Mouse (Mus musculus): ENCODE measurements around the gene Aplf.

The Aplf gene

DNA sequence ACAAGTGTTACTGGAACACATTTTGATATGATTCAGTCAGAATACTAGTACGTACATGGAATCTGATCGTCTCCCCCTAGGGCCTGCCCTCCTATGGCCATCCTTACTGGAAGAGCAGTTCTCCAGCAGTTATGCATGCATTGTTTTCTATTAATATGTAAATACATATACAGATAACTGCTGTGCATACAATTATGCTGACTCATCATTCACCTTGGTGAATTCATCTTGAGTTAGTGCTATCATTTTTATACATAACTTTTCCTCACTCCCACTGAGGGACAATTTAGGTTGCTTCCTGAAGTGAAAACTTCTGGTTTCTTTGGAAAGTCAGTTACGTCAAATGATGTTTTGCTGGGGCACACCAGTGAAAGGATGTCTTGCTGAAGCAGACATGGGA lies 48.8 kb downstream of the Aplf start:
- no peak for DNase-seq (ENCODE audit: low spot score)

DNA sequence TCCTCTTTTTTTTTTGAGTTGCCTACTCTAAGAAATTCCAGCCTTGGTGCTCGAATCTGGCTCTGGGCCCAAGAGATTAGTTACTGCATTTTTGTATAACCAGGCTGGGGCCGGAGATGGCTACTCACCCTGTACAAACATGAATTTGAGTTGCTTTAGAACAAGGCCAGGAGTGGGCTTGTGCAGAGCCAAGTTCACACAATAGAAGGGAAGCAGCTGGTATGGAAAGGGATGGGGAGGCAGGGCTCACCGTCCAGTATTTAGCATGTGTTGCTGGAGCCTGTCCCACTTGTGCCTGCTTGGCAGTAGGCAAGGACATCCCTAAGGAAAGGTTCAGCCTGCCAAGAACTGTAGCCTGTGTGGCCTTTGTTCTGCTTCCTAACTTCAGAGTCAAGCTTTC lies 50.7 kb downstream of the Aplf start:
- DNase-seq (ENCODE audit: low spot score), result no peak

DNA sequence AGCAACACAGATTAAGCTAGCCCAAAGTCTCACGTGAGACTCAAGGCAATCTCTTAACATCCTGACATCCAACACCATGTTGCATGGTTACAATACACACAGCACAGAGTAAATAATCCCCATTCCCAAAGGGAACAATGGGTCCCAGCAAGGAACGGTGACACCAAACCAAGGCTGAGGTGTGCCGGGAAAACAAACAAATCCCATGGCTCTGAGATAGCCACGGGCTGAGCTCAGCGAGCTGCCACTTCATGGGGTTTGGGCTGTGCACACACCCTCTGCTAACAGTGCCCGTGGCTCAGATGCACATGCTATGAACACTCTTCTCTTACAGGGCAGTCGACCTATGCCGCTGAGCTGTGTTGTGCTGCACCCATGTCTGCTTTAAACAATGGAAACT lies 54.0 kb downstream of the Aplf start:
- DNase-seq (ENCODE audit: low spot score), result no peak

DNA sequence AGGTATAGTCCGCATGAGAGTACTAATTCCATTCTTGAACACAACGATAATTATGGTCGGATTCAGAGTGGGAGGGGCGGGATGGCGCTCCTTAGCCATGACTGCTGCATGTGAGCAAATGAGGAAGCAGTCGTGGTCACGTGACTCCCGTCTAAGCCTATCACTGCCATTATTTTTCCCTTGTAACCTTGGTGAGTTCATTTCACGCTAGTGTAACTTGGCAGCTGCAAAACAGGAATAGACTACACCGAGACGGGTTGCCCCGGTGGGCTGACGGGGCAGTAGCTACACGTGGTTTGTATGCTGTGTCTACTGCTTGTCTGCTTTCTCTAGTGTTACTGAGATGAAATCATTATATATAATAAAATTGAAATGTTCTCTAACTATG lies 56.3 kb downstream of the Aplf start:
- DNase-seq (ENCODE audit: low spot score), result no peak

DNA sequence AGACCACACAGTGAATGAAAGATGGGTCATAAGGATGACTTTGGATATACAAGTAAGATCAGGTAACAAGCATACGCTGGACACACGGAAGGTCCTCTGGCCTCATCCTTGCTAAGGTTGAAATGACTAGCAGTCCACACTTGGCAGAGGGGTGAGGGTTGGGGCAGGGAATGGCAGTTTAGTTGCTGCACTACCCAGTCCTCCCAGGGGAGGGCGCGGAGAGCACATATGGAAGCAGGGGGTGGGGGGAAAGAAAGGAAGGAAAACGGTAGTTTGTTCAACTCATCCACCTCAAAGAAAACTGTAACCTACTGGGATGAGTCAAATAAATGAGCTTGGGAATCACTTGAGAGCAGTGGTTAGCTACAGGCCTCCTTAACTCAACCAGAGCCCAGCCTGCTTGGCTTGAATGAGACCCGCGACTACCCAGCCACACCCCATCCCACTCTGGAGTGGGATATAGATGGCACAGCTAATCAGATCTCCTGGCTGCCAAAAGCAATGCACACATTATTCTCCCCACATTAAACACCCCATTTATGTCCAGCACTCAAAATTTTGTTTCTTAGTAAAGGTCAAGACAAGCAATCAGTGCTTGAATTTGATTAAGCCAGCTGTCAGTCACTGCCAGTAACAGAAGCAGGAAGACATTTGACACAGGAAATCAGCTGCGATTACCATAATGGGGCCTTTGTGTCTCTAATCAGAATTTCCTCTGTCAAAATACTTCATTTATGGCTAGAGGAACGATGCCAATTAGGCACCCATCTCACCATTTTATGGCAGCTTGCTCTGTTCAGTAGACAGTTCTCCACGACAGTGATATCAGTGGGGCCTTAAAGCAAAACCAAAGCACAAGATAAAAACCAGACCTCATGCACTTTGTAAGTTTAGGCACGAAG lies 56.9 kb downstream of the Aplf start:
- peak; percentile 33 for DNase-seq (ENCODE audit: low spot score)

DNA sequence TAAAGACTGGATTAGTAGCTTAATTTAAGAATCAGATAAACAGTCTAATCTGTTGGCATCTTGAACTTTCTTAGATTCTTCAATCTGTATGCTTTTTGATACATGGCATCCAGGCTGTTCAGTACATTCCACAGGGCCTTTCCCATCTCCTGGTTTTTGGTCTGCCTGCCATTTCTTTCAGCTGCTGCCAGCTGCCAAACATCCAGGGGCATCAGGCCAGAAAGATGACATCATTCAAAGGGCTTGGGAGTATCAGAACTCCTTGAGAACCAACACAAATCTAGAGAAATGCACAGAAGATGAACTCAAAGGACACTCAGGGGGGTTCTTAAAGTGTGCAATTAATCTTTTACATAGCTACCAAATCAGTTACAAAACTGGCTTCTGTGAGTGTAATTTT lies 72.2 kb downstream of the Aplf start:
- DNase-seq (ENCODE audit: low spot score), result no peak

DNA sequence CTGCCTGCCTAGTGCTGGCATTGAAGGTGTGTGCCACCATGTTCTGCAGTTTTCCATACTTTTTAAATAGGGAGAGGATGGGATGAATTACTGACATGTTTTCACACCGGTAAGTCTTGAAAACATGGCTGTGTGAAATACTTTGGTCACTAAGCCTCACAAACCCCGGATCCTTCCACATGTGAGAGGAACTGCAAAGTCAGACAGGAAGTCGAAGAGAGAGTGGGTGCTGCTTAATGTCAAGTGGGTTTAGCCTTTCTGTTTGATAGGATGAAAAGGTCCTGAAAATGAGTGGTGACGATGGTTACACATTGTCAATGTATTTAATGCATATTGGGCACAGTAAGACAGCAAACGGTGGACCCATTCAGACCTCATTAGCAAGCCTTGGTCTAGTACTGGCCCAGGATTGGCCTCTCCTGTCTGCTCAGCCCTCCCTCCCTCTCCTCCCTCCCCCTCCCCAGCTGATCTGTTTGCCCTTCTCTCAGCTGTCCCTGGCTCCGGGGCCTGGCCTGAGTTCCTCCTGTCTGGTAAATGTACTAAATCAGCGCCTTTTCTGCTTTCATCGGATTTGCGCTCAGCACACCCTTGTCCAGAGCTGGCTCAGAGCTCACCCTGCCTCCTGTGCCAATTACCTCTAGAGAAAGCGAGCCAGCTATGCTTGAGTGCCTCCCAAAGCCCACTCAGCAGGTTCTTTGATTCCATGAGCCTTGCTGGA lies 74.7 kb downstream of the Aplf start:
- no peak for DNase-seq (ENCODE audit: low spot score)

DNA sequence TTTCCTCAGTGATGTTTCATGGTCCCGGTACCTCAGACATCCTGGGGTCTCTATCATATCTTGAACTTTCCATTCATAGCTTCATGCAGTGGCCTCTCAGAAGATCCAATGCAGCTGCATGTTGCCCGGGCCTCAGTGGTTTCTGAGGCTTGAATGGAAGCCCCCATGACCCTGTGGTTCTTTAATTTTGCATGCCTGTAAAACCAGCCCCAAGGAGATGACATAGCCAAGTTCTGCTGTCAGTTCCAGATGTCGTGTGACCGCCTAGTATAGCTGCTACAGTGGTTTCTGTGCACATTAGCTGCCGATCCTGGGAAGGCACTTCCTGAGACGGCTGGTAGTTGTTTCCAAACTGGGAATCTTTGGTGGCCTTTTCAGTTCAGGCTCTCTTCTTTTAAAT lies 77.8 kb downstream of the Aplf start:
- DNase-seq (ENCODE audit: low spot score), result no peak

DNA sequence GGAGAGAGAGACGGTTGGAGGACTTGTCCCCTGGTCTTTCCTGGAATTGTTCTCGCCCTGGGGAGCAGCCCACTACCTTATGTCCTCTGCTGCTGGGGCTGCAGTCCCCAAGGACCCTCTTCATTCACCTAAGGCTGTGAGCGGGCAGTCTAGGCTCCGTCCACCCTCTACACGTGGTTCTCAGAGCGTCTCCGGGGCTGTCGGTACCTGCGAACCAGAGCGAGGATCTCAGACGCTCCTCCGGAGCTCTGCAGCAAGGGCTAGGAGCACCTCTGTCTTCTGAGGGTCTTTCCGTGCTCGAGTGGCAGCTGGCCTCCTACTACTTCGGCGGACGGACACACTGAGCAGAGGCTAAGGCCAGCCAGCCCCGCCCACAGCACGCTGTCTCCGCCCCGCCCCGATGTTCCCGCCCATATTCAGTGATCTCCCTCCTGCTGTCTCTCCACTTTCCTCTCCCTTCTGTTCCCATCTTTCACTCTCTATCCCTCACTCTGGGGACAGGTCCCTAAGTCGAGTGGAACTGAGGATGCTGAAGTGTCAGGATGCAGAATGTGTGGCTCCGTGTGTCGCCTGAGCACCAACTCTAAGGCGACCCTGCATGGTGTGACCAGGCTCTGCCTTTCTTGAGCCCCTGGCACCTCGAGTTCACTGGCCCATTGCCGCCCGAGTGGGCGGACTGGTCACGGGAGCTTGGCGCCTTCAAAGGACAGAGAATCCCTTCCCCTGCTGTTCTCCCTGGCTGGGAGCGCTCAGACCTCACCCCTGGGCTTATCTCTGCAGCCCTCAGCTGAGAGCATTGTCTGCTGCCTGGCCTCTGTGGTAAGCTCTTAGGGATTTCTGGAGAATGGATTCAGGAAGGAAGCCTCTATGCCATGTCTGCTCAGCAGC lies 81.4 kb downstream of the Aplf start, which contains the start of gene Prokr1:
Gene Prokr1 (minus strand): TSS at position 350 of the 888 bp plus-strand sequence.
- no peak for DNase-seq (ENCODE audit: low spot score)

DNA sequence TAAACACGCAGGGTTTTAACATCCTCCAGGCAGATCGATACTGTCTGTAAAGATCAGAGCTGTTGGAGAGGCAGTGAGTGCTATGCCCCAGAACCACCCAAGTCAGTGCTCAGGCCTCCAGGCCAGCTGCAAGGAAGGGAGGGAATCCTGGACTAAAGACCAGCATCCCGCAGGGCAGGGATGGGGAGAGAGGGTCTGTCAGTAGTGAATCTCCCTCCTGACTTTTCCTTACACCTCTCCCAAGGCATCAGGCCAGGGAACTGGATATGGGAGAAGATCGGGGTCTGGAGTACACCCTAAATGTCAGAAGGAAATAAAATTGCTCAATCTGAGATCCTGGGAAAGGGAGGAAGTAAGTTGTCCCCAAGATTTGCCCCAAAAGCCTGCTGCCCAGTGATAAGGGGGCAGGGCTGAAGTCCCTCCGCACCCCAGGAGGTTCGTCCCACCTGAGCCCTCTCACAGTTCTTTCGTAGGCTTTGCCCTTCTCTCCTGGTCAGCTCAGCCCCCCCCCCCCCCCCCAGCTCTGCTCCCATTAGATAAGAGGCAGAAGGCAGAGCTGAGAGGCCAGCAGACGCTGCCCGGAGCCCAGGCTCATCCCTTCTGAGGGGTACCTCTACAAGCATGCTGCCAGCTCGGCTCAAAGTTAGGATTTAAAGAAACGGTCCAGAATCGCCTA lies 82.1 kb downstream of the Aplf start:
- no peak for DNase-seq (ENCODE audit: low spot score)

DNA sequence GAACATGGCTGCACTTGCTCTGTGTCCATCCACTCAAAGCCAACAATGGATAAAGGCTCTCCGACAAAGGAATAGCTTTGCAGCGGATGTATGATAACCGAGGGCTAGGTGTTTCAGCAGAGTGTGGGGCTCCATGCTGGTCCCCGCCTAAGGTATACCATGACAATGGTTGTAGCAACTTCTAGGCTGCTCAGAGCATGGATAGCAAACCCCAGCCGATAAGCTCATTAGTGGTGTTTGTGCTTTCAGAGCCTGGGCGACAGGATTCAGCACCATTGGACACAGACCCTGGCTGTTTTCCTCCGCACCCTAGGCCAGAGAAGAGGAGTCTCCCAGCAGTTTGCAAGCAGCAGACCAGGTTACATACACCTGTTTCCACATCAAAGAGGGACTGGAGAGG lies 88.0 kb downstream of the Aplf start:
- DNase-seq (ENCODE audit: low spot score), result no peak

DNA sequence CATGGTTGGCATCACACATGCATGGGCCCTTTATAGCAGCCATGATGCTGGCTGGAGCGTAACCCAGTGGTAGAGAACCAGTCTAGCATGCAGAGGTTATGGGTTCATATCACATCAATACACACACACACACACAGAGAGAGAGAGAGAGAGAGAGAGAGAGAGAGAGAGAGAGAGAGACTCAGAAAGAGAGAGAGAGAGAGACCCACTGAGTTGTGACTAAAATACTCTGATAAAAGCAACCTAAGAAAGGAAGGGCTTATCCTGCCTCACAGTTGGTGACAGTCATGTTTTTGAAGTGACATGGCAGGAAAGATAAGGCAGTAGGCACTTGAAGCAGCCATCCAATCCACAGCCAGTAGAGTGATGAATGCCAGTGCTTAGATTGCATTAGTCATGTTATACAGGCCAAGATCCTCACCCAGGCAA lies 88.8 kb downstream of the Aplf start:
- DNase-seq (ENCODE audit: low spot score), result no peak

DNA sequence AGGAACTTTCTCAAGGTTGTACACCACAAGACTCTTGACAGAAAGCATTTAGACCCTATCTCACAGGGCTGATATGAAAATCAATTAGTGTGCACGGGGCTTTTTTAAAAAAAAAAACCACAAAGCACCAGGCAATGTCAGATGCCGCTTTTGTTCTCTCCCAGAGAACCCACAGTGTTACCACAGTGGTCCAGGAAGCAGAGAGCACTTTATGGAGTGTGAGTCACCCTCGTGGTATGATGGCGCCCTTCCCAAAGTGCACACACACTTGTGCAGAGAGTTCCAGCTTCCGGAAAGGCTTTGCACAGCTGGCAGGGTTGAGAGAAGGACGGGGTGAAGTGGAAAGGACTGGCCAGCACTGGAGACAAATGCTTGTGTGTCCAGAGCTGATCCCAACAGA lies 89.5 kb downstream of the Aplf start:
- DNase-seq (ENCODE audit: low spot score), result no peak

DNA sequence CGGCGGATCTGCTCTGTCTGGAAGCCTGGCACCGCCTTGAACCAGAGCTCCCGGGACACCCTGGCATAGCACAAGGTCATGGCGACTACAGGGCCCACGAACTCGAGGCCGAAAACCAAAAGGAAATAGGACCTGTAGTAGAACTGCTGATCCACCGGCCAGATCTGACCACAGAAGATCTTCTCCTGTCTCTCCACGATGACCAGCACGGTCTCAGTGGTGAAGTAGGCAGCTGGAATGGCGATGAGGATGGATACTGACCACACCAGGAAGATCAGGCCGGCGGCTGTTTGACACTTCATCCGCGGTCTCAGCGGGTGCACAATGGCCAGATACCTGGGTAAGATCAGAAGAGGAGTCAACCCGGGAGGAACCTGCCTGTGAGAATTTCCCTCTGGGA lies 90.4 kb downstream of the Aplf start:
- DNase-seq (ENCODE audit: low spot score), result no peak

DNA sequence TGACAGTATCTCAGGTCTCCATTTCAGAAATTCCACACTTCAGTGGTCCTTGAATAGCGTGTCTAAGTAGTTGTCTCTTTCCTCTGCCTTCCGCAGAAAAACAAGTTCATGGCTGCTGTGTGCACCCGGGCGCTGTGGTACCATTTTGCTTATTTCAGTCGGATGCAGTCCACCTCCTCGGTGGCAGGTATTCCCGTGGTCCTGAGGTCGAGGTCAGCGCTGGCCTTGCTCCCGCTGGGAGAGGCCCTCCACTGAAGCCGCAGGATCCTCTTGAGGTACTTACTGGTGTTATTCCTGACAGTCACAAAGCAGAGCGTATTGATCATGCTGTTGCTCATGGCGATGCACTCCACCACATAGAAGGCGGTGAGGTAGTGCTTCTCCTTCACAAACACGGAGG lies 90.9 kb downstream of the Aplf start:
- no peak for DNase-seq (ENCODE audit: low spot score)
